Mouse (Mus musculus) c-Kit-positive CD71-positive TER-119-positive erythroid progenitor cells, embryonic 14.5 days (primary cell): ENCODE data around the gene Map1lc3a.

Experiments
- DNase-seq: peaks from one replicate; pipeline ENCODE4 v3.0.0-alpha.2; 2013; ENCODE audit warnings: low spot score

Gene Map1lc3a

DNA sequence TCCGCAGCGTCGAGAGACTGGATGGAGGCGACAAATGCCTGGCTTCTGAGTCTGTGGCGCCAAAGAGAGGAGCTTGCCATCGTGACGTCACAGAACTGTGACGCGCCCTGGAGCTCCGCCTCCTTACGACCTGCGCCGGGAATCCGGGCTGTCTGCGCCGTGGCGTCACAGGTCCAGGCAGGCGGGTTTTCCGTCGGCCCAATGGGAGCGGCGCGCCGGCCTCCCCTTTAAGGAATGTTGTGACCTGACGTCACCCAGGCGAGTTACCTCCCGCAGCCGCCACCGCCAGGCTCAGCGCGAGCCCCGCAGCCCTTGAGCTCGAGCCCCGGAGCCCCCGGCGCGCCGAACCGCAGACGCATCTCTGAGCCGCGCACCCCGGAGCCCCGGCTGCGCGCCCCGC is at the start of gene Map1lc3a:
TSS of gene Map1lc3a (plus strand) at position 103 of the 400 bp plus-strand sequence.
- peak; percentile 96 for DNase-seq

DNA sequence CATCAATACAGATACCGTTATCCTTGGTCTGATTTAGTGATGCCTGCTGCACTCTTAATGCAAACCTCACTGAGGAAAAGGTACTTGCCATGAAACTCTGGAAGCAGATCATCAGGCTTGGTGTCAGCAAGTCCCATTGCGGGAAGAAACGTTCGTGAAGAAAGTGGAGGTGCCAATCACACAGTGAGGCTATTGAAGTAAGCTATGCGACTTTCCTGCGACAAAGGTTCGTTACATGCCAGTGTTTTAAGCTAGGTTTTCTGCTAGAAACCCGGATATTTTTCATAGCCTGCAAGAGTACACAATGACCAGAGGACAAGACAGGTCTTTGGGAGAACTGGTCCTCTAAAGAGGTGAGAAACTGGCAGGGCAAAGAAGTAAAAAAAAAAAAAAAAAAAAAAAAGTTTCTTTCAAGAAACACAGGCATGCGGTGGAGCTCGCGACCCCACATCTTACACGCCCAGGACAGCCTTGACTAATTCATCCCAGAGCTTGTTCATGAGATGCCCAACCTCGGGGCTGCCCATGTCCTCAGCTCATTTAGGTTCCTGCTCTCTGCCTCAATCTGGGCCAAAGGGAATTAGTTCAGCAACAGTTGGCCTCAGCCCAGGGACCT is 40.2 kb upstream of the Map1lc3a start:
- DNase-seq = peak; percentile 12

DNA sequence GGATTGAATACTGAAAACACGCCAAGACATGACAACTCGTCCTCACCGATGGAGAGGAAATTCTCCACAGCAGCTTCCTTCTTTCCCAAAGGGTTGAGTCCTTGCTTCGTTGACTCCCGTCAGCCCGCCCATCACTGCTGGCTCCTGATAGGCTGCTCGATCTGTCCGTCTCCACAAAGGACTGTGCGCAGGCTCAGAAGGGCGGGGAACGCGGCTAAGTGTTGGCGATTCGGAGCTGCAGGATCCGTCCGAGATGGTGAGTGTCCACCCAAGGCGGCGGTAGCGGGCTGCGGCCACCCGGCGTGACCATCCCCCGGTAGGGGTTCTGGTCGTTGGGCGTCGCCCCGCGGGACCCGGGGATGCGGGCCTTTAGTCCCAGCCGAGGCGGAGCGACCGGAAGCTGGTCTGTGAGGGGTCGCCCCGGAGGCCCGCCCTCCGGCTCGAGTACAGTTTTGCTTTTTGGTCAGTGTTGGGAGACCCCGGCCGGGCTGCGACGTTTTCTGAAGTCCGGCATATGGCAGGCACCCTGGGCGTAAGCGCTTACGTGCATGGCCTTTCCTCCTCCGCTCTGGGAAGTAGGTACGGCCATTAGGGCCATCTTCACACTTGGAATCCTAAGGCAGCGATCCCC is 39.6 kb upstream of the Map1lc3a start, which contains the start of gene Dynlrb1:
TSS of gene Dynlrb1 (plus strand) at position 172 of the 631 bp plus-strand sequence.
- peak; percentile 97 for DNase-seq

DNA sequence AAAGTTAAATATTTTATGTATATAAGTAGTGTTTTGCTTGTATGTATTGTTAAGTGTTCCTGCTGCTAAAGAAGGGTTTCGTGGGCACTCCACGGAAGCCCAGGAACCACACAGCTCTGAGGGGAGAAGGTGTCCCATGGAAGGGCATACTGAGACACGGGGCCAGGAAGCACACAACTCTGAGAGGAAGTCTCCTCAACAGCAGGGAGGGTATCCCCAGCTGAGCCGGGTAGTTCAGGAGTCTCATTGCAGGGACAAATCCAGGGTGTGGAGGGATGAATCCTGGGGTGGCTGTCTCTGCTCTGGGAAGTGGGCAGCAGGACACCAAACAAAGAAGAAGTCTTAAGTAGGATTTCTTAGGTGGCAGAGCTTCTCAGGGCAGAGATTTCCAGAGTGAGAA is 38.8 kb upstream of the Map1lc3a start:
- no peak for DNase-seq

DNA sequence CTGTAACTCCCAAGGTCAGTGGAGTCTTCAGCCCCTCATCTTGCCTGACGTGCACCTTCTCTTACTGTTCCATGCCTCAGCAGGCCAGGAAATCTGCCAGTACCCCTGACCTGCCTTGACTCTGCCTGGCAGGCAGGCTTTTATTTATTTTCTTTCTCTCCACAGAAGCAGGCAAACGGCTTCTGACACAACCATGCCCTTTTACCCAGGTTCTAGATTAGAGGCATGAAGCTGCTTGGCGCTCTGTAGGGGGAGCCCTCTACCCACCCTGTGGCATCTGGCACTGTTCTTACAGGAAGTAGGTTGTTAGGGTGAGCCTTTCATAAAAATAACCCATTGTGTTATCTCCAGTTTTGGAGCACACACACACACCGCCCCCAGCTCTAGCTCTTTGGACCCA is 35.2 kb upstream of the Map1lc3a start:
- no peak for DNase-seq

DNA sequence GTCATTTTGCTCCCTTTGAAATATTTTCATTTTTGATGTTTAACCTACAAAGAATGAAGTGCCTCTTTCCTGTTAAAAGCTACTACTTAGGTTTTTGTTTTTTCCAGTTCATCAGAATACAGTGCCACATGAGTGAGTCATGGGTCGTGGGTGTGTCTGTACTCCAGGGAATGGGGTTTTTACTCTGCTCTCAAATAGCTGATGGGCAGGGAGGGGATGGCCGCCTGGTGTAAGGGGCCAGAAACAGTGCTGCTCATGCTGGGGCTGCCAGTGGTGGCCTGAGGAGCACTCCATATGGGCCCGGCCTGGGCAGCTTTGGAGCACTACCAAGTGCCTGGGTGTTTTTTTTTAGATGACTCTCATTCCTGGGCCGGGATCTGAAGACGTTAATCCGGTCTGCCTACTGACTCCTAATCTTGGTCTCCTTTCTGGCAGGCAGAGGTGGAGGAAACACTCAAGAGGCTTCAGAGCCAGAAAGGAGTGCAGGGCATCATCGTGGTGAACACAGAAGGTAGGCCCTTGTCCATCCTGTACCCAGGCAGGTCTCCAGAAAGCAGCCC is 33.7 kb upstream of the Map1lc3a start:
- no peak for DNase-seq

DNA sequence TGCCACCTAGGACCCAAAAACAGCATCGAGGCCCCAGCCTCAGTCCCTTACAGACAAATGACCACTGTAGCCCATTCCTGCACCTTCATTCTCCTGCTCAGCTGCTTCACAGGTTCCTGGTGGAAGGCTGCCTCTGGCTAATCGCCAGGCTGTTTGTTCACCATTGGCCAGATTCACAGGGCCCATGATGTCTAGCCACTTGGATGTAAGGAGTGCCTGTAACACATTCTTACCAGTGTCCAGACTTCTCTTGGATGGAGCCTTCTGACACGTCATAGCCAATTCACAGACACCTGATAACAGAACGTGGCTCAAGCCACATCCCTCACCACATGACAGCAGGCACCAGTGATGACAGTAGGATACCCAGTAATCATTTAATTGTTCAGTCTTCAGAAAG is 29.9 kb upstream of the Map1lc3a start:
- DNase-seq = no peak

DNA sequence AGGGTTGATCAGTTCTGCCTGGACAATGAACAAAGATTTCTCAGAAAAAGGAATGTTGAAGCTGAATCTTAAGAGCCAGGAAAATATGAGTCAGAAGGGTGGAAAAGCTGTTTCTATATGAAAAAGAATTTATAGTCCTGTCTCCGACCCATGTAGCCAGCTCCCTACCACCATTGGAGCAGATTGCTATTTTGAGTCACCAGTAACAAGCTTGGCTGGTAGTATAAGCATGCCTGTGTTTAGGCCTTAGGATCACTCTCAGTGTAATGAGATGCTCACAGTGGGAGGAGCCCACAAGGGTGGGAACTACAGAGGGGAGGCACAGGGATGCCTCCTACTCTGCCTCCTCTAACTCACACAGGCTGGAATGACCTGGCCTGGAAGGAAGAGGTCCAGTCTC is 27.9 kb upstream of the Map1lc3a start:
- no peak for DNase-seq

DNA sequence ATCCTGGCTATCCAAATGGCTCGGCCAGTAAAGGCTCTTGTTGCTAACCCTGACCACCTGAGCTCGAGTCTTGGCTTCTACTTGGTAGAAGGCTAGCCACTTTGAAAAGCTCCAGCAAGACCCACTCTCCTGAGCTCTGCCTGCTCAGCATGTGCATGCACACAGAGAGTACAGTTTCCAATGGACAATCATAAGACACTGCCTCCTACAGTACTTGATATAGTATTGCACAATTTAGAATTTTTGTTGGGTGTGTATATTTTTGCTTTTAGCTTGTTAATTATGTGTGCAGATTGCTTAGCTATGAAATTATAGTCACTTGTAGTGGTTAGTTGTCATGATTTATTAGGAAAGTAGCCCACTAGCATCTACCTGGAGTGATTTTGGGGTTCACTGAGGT is 27.4 kb upstream of the Map1lc3a start:
- no peak for DNase-seq

DNA sequence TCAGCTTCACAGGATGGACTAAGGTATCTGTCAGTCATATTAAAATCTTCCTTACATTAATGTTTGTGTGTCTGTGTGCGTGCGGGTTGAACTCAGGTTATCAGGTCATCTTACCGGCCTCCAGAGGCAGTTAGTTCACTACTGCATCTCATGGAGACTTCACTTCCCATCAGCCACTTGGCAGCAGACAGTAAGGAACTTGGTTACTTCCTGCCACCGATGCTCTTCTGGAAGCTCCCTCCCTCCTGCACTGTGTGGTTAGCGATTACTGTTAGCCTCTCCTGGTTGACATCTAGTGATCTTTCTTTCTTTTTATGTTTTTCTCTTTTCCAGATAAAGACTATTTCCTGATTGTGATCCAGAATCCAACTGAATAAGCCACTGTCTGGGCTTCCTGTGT is 26.5 kb upstream of the Map1lc3a start:
- DNase-seq = no peak

DNA sequence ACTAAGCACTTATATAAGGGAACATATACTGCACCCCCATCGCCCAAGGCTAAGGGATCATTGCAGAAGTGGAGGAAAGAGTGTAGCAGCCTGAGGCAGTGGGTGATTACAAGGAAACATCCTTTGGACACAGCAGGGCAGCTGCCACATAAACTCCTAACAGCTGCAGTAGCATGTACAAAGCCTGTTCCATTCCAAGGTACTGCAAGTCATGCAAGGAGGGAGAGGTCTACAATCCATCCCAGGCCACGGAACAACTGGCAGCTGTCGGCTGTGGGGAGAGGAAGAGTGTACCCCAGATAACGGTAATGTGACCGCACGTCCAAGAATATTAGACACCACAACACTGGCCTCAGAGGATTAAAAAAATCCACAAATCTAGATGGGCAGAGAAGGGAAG is 10.6 kb upstream of the Map1lc3a start:
- no peak for DNase-seq

DNA sequence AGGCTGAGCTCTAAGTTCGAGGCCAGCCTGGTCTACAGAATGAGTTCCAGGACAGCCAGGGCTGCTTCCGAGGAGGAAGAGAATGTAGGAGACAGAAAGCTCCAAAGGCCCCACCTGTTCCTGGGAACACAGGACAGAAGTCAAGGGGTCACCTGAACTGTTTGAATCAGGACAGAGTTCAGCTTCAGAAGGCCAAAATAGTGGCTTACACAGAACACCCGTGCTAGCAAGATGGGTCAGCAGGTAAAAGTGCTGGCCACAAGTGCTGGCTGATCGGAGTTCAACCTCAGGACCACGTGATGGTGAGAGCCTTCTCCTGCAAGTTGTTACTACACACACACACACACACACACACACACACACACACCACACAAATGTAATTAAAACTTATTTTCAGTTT is 9.2 kb upstream of the Map1lc3a start:
- DNase-seq = no peak

DNA sequence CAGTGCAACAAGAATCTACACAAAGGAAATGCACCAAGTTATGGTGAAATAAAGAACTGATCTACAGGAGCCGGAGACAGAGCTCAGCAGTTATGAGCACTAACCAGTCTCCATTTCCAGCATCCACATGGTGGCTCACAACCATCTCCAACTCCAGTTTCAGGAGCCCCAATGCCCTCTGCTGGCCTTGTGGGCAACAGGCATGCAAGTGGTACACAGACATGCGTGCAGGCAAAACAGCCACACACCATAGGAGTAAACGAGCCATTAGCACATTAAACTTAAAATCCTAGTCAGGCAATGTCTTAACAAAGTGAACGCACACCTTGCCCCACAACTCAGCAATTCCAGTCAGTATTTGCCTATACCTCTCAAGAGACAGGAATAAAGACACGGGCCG is 4.1 kb upstream of the Map1lc3a start:
- DNase-seq = no peak

DNA sequence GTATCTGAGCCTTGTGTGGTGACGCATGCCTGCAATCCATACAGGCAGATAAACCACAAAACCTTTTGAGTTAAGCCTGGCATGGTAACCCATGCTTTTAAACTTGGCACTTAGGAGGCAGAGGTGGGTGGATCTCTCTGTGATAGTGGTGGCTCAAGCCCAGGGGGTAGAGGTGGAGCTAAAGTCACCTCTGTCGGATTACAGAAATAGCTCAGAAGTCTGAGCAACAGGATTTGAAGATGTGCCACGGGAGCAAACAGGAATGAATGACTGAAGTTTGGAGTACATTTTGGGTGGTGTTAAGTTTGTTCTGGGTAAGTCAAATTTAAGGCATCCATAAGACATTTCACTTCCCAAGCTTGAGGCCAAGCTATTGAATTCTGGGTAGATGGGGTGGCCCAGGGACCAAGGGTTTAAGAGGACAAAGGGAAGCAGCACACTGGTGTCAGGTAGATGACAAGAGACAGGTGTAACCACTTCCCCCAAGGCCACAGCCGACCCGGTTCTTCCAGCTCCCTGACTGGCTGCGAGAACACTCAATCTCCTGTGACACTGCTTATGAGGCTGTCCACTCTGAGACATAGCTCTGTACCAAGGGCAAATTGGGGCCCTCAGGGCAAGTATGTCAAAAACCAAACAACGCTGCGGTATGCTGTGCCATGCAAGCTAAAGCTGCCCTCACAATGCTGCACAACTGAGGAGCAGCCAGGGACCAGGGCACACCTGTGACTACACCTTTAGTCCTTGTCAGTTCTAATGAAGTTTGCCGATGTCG is 3.5 kb upstream of the Map1lc3a start:
- DNase-seq = no peak

DNA sequence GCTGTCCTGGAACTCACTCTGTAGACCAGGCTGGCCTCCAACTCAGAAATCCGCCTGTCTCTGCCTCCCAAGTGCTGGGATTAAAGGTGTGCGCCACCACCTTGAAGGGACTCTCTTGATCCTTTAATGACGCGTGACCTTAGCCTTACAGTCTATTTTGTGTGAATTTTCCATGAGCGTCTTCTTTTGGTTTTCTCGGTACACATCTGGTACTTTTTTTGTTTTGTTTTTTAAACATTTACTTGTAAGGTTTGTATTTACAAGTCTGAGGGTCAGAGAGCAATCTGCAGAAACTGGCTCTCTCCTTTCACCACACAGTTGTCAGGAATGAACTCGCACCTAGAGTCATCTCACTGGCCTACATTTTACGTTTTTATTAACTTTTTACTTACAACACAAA is 2.5 kb upstream of the Map1lc3a start:
- DNase-seq = no peak

DNA sequence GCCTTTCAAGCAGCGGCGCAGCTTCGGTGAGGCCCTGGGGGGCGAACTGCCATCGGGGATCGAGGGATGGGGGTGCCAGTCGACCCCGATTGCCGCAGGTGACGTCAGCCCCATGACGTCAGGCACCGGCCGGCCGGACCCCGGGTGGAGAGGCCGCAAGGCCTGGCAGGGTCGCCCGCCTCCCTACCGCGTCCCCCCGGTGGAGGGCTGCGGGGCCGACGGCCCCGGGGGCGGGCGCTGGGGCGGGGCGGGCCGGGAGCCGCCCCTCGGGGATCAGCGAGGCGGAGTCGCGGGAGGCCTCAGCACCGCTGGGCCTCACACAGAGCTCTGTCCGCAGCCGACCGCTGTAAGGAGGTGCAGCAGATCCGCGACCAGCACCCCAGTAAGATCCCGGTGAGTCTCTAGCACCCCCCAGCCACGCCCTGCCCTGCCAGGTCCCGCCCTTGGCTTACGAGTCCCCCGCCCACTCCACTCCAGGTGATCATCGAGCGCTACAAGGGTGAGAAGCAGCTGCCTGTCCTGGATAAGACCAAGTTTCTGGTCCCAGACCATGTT is 601 bp downstream of the Map1lc3a start:
- DNase-seq = peak; percentile 57

DNA sequence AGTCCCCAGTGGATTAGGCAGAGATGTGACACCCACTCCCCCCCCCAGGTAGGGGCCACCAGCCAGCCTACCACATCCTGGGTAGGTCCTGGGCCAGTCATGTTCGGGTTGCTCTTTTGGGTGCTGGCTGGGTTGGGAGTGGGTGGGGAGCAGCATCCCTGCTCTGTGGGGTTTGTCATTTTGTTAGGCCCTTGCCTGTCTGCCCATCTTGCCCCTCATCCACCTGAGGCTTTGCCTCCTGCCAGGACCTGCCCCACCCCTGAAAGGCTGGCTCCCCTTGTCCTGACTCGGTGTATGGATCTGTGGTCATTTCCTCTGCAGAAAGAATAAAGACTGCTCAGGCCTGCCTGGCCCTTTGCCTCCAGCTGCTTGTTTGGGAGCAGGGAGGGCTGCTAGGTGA is 1.6 kb downstream of the Map1lc3a start:
- no peak for DNase-seq

DNA sequence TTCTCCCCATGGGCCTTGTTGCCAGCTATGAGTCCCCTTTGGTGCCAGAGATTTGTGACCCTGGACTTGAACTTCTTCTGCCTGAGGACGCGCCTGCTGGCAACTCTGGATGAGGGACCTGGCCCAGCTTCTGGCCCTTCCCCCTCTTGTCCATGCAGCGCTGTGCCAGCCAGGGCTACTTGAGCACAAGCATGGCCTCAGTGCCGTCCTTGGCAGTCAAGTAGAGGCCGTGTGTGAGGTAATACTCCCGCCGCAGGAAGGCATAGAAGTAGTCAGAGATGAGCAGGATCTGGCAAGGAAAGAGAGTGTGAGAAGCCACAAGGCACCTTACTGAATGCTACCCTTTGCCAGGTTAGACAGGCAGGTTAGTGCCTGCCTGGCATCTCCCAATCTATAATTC is 2.3 kb downstream of the Map1lc3a start:
- DNase-seq = no peak

DNA sequence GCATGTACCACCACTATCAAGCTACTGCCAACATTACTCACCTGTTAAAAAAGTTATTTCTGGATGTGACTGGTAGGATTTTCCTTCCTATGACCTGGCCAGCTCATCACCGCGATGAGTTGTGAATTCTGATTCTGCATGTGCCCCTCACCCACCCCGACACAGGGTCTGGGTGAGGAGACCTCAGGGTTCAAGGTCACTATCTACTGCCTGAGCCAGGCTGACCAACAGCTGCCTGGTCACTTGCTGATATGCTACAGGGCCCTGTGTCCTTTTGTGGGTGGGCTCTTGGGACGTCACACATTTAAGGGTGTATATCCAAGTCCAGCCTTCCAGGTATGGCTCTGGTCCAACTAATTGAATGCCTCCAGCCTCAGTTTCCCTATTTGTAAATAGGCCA is 3.1 kb downstream of the Map1lc3a start:
- no peak for DNase-seq

DNA sequence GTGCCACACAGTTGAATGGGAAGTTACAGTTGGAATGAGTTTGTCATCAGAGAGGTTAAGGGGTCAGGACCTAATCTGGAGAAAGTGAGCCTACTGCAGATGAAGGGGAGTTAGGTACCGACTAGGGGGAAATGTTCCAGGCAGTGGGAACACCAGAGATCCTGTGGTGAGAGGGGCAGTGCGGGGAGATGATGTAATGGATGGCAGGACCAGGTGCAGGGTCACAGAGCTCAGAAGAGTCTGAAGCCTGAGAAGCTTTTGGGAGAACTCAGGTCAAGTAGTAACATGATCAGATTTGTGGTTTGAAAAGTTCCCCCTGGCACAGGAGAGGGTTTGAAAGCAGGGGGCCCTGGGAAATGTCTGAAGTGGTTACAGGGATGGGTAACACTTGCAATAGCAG is 4.0 kb downstream of the Map1lc3a start:
- no peak for DNase-seq

DNA sequence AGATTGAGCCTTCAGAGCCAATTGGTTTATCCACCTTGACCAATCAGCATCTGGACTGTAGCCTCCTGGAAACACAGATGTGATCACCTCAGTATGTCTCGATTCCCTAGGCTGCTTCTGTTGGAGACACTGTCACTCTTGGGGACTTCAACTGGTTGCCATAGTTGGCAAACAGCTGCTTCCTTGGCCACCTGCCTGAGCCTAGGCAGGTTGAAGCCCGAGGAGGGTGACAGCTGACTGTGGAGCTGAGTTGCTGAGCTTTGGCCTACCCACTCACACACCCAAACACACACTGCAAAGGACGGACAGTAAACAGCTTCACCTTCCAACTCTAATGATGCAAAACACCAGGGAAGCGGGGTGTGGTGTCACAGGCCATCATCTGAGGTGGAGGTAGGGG is 7.7 kb downstream of the Map1lc3a start:
- no peak for DNase-seq

DNA sequence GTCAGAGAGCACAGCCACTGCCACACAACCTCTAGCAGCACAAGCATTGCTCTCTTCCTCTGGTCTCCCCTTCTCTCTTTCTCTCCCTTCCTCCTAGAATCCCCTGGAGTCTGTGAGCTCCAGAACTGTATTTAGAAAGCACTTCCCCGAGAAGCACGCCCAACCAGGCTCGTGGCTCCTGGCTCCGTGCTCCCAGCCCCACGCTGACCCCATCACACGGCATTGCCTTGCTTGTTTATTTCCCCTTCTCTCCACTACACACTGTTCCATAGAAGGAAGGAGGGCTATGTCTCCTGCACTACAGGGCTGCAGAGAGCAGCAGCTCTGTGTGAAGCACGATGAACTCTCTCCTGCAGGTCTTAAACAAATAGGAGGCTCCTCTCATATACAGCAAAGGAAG is 8.6 kb downstream of the Map1lc3a start:
- no peak for DNase-seq

DNA sequence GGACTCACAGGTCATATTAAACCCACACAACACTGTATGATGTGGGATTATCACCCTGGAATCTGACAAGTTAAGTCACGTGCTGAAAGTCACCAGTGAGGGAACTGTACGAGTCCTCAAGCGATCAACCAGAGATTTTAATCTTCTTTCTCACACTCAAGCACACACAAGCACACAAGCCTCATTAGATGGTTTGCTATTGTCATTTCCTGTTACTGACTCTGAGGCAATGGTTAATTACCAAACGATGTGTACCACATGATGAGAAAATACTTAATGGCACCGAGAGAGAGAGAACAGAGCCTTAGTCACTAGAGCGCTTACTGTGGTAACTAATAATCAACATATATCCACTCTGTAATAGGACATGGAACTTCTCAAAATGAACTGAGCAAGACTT is 9.6 kb downstream of the Map1lc3a start:
- DNase-seq = no peak
